Mouse (Mus musculus) CH12.LX (cell line): Measurements from ENCODE around the gene Wfdc17. TPM values are rescaled to one million over a fixed set of nuclear protein-coding genes. Genes with fewer than 3 reads are reported as not detected.

ENCODE experiments used
- DNase-seq: peaks from one replicate; pipeline ENCODE4 v3.0.0-alpha.2; 2013; ENCODE audit errors: extremely low read depth
- H3K27ac ChIP-seq: 2 replicates; pipeline ENCODE4 v1.5.1; 2012; ENCODE audit warnings: low read depth, mild to moderate bottlenecking, control low read depth, moderate library complexity; ENCODE audit not compliant: insufficient read depth
- H3K27me3 ChIP-seq: replicated peaks from 2 replicates; pipeline ENCODE3; 2012; ENCODE audit warnings: inconsistent platforms
- H3K36me3 ChIP-seq, 2 experiments: replicated peaks in 1 of 2; 2 replicates each; pipeline versions ENCODE3 to v1.6.1; 2012; ENCODE audit warnings: inconsistent platforms in 1 of 2, low read length in 1 of 2, mild to moderate bottlenecking in 1 of 2, mixed read lengths in 1 of 2, moderate library complexity in 1 of 2; ENCODE audit not compliant: control insufficient read depth in 1 of 2, insufficient read depth in 1 of 2
- H3K4me1 ChIP-seq, 2 experiments: 2 replicates each; pipeline ENCODE4 v1.6.1; 2012; ENCODE audit warnings: inconsistent platforms in 1 of 2, moderate library complexity in 1 of 2; ENCODE audit not compliant: insufficient read depth in 2 of 2, control insufficient read depth in 1 of 2
- H3K4me2 ChIP-seq: 2 replicates; pipeline ENCODE4 v1.6.1; 2012; ENCODE audit warnings: low read depth, mild to moderate bottlenecking, control low read depth; ENCODE audit not compliant: poor library complexity, insufficient read depth, severe bottlenecking
- H3K4me3 ChIP-seq, 3 experiments: fragments of 150-350 bp in 1 of 3; sonication (generic) in 1 of 3; replicated peaks in 1 of 3; 2 replicates each; pipeline versions ENCODE3 to v1.5.1; 2011 to 2012; ENCODE audit warnings: low read depth in 2 of 3, low read length in 2 of 3, mild to moderate bottlenecking in 2 of 3, moderate library complexity in 2 of 3, control low read depth in 1 of 3, improper control_type of control experiment in 1 of 3, inconsistent platforms in 1 of 3, mixed read lengths in 1 of 3; ENCODE audit not compliant: poor library complexity in 1 of 3
- H3K79me2 ChIP-seq: replicated peaks from 2 replicates; pipeline ENCODE4 v1.6.1; 2012; ENCODE audit warnings: mild to moderate bottlenecking, moderate library complexity; ENCODE audit not compliant: control insufficient read depth, poor library complexity, insufficient read depth, severe bottlenecking; ENCODE audit errors: extremely low read depth
- H3K9ac ChIP-seq: 2 replicates; pipeline ENCODE4 v1.6.1; 2012; ENCODE audit warnings: low read depth, mild to moderate bottlenecking, control low read depth, moderate library complexity; ENCODE audit not compliant: insufficient read depth
- H3K9me3 ChIP-seq: replicated peaks from 2 replicates; pipeline ENCODE3; 2012; ENCODE audit warnings: low read length, inconsistent platforms, mixed read lengths
- CTCF ChIP-seq, 2 experiments: IDR thresholded peaks in 1 of 2; conservative IDR thresholded peaks in 1 of 2; 2 replicates each; pipeline ENCODE4 v1.5.1; 2011 to 2012; ENCODE audit warnings: low read depth in 2 of 2, low read length in 2 of 2, improper control_type of control experiment in 1 of 2, inconsistent platforms in 1 of 2, mild to moderate bottlenecking in 1 of 2, moderate library complexity in 1 of 2
- EP300 ChIP-seq: IDR thresholded peaks from 2 replicates; pipeline ENCODE4 v1.6.1; 2011; ENCODE audit warnings: low read length, improper control_type of control experiment
- GABPA ChIP-seq: IDR thresholded peaks from 2 replicates; pipeline ENCODE4 v1.6.1; 2012; ENCODE audit warnings: low read depth, low read length, improper control_type of control experiment, inconsistent platforms; ENCODE audit not compliant: insufficient replicate concordance
- JUN ChIP-seq: IDR thresholded peaks from 2 replicates; pipeline ENCODE4 v1.6.1; 2011; ENCODE audit warnings: low read depth, mild to moderate bottlenecking, low read length, improper control_type of control experiment, moderate library complexity; ENCODE audit not compliant: insufficient read depth
- JUND ChIP-seq: conservative IDR thresholded peaks from 2 replicates; pipeline ENCODE4 v1.6.1; 2011; ENCODE audit warnings: low read depth, low read length, improper control_type of control experiment
- KAT2A ChIP-seq: IDR thresholded peaks from 2 replicates; pipeline ENCODE4 v1.6.1; 2012; ENCODE audit warnings: low read length, improper control_type of control experiment, inconsistent platforms; ENCODE audit not compliant: insufficient replicate concordance
- MAFK ChIP-seq: IDR thresholded peaks from 2 replicates; pipeline ENCODE4 v1.6.1; 2011; ENCODE audit warnings: low read length, improper control_type of control experiment; ENCODE audit not compliant: insufficient replicate concordance
- MYC ChIP-seq: IDR thresholded peaks from 2 replicates; pipeline ENCODE4 v1.6.1; 2011; ENCODE audit warnings: low read depth, mild to moderate bottlenecking, improper control_type of control experiment, low read length
- NELFE ChIP-seq: IDR thresholded peaks from 2 replicates; pipeline ENCODE4 v1.6.1; 2011; ENCODE audit warnings: low read depth, low read length, improper control_type of control experiment
- PAX5 ChIP-seq: IDR thresholded peaks from 2 replicates; pipeline ENCODE4 v1.6.1; 2012; ENCODE audit warnings: low read length, inconsistent platforms, mixed read lengths
- RAD21 ChIP-seq: IDR thresholded peaks from 2 replicates; pipeline ENCODE4 v1.6.1; 2011; ENCODE audit warnings: low read depth, mild to moderate bottlenecking, low read length, improper control_type of control experiment, moderate library complexity
- SIN3A ChIP-seq: IDR thresholded peaks from 2 replicates; pipeline ENCODE4 v1.6.1; 2012; ENCODE audit warnings: low read length, improper control_type of control experiment, inconsistent platforms
- SMC3 ChIP-seq: IDR thresholded peaks from 2 replicates; pipeline ENCODE4 v1.6.1; 2011; ENCODE audit warnings: low read depth, low read length, improper control_type of control experiment
- ZC3H11A ChIP-seq: IDR thresholded peaks from 2 replicates; pipeline ENCODE4 v1.6.1; 2012; ENCODE audit warnings: low read depth, mild to moderate bottlenecking, inconsistent platforms, low read length, improper control_type of control experiment
- ZMIZ1 ChIP-seq: IDR thresholded peaks from 2 replicates; pipeline ENCODE4 v1.6.1; 2012; ENCODE audit warnings: low read depth, mild to moderate bottlenecking, inconsistent platforms, low read length, improper control_type of control experiment
- ZNF384 ChIP-seq: IDR thresholded peaks from 2 replicates; pipeline ENCODE4 v1.6.1; 2012; ENCODE audit warnings: low read depth, low read length, improper control_type of control experiment, inconsistent platforms
- dilution Hi-C: fragments of 300-500 bp; cut with MboI; formaldehyde crosslinking; loops from 2 replicates; pipeline ENCODE4 v1.14.3; 2020; ENCODE audit warnings: low sequenced_read_pairs; ENCODE audit not compliant: extremely low pct_unique_long_range_greater_than_20kb, extremely low pct_ligation_motif_present
- in situ Hi-C: fragments of 300-500 bp; cut with MboI; formaldehyde crosslinking; loops from 3 replicates; pipeline ENCODE4 v1.14.3; 2019; ENCODE audit warnings: low sequenced_read_pairs, low pct_ligation_motif_present, low pct_unique_long_range_greater_than_20kb, mixed read lengths
- polyA plus RNA-seq: library from polyadenylated mRNA; unstranded; fragments of >175 nt; gene quantifications from 2 replicates; pipeline ENCODE4 v1.2.1, GENCODE M21; 2012; ENCODE audit warnings: low read depth; ENCODE audit not compliant: insufficient read length
- total RNA-seq, 2 experiments: library from RNA; depleted of rRNA; stranded (reverse); fragments of 300-350 nt in 1 of 2; fragments of >200 nt in 1 of 2; gene quantifications; 2 replicates each; pipeline ENCODE4 v1.2.3; 2012 to 2014

The Wfdc17 gene
- total and polyA plus RNA-seq, 3 experiments = not detected

- H3K36me3 ChIP-seq = no peaks in the 10 kb centered on the region
- no peaks in the 10 kb centered on the region for H3K27me3 ChIP-seq
- DNase-seq = peak; percentile 50
- H3K79me2 ChIP-seq = no peaks in the 10 kb centered on the region
- TF ChIP-seq CTCF (conservative IDR thresholded peaks at IDR 0.05 in 1 of 2, IDR thresholded peaks at IDR 0.05 in 1 of 2; ENCODE audit: low read depth in 2 of 2, low read length in 2 of 2) (peak; percentile 60 to 86; a peak in 3 of 4 replicates), ZC3H11A (peak; percentile 40; the same call in 1 of the 2 replicates), SMC3 (peak; percentile 94), MAFK (no peak), ZNF384 (no peak), RAD21 (peak; percentile 86), KAT2A (no peak)
- H3K4me1 ChIP-seq = no peaks in the 10 kb centered on the region
- peaks cover 9% of the 10 kb centered on the region for H3K9me3 ChIP-seq
- H3K9ac ChIP-seq = no peak overlapping the region
- in situ Hi-C loops = no loop called here
- dilution Hi-C loops = no loop called here
- no peak overlapping the region for H3K4me3 ChIP-seq
- H3K27ac ChIP-seq = no peak overlapping the region
- H3K4me2 ChIP-seq = no peak overlapping the region
Measured at GRCm38 (mm10) chr11:83728757-83729432, 25.1 kb downstream of the Wfdc17 start.

GRCm38 (mm10) chr11:83731116-83731515, 27.3 kb downstream of the Wfdc17 start:
- H3K4me1 ChIP-seq = peaks cover 8 to 20% of the 10 kb centered on the region in 2 experiments
- no peak overlapping the region for H3K4me3 ChIP-seq
- dilution Hi-C loops (no loop called here), in situ Hi-C loops (loop anchor here (10.0 kb wide), 1 partner anchor 286 kb away; no protein-coding TSS in a partner anchor)
- H3K79me2 ChIP-seq = no peaks in the 10 kb centered on the region
- H3K27me3 ChIP-seq = no peaks in the 10 kb centered on the region
- no peak for DNase-seq
- H3K9me3 ChIP-seq = peaks cover 16% of the 10 kb centered on the region
- no peak for TF ChIP-seq PAX5
- no peak for TF ChIP-seq GABPA
- no peak for TF ChIP-seq ZMIZ1
- TF ChIP-seq JUND = no peak
- no peak for TF ChIP-seq SIN3A
- no peak for TF ChIP-seq EP300
- no peak for TF ChIP-seq CTCF (conservative IDR thresholded peaks at IDR 0.05 in 1 of 2, IDR thresholded peaks at IDR 0.05 in 1 of 2; ENCODE audit: low read depth in 2 of 2, low read length in 2 of 2)
- no peak for TF ChIP-seq ZC3H11A
- TF ChIP-seq MYC = no peak
- no peak for TF ChIP-seq ZNF384
- no peak for TF ChIP-seq KAT2A
- no peak for TF ChIP-seq JUN
- TF ChIP-seq NELFE = no peak
- no peaks in the 10 kb centered on the region for H3K36me3 ChIP-seq
- H3K9ac ChIP-seq = no peak overlapping the region
- no peak overlapping the region for H3K27ac ChIP-seq
- H3K4me2 ChIP-seq = no peak overlapping the region
